Mouse (Mus musculus) CH12.LX (cell line): ENCODE measurements at regions not wholly inside any gene's neighbourhood (a gene's known extent, or its start where the extent isn't known, plus 50 kb on each side); places are given as distances from the start of the nearest gene placed in this dataset.
A peak's percentile ranks its signal among the peaks of the same experiment; 100 is the strongest.

Experiments used
- DNase-seq: peaks from one replicate; pipeline ENCODE4 v3.0.0-alpha.2; 2013; ENCODE audit errors: extremely low read depth
- H3K27ac ChIP-seq: 2 replicates; pipeline ENCODE4 v1.5.1; 2012; ENCODE audit warnings: low read depth, mild to moderate bottlenecking, control low read depth, moderate library complexity; ENCODE audit not compliant: insufficient read depth
- H3K27me3 ChIP-seq: replicated peaks from 2 replicates; pipeline ENCODE3; 2012; ENCODE audit warnings: inconsistent platforms
- H3K36me3 ChIP-seq, 2 experiments: replicated peaks in 1 of 2; 2 replicates each; pipeline versions ENCODE3 to v1.6.1; 2012; ENCODE audit warnings: inconsistent platforms in 1 of 2, low read length in 1 of 2, mild to moderate bottlenecking in 1 of 2, mixed read lengths in 1 of 2, moderate library complexity in 1 of 2; ENCODE audit not compliant: control insufficient read depth in 1 of 2, insufficient read depth in 1 of 2
- H3K4me1 ChIP-seq, 2 experiments: 2 replicates each; pipeline ENCODE4 v1.6.1; 2012; ENCODE audit warnings: inconsistent platforms in 1 of 2, moderate library complexity in 1 of 2; ENCODE audit not compliant: insufficient read depth in 2 of 2, control insufficient read depth in 1 of 2
- H3K4me2 ChIP-seq: 2 replicates; pipeline ENCODE4 v1.6.1; 2012; ENCODE audit warnings: low read depth, mild to moderate bottlenecking, control low read depth; ENCODE audit not compliant: poor library complexity, insufficient read depth, severe bottlenecking
- H3K4me3 ChIP-seq, 3 experiments: fragments of 150-350 bp in 1 of 3; sonication (generic) in 1 of 3; replicated peaks in 1 of 3; 2 replicates each; pipeline versions ENCODE3 to v1.5.1; 2011 to 2012; ENCODE audit warnings: low read depth in 2 of 3, low read length in 2 of 3, mild to moderate bottlenecking in 2 of 3, moderate library complexity in 2 of 3, control low read depth in 1 of 3, improper control_type of control experiment in 1 of 3, inconsistent platforms in 1 of 3, mixed read lengths in 1 of 3; ENCODE audit not compliant: poor library complexity in 1 of 3
- H3K79me2 ChIP-seq: replicated peaks from 2 replicates; pipeline ENCODE4 v1.6.1; 2012; ENCODE audit warnings: mild to moderate bottlenecking, moderate library complexity; ENCODE audit not compliant: control insufficient read depth, poor library complexity, insufficient read depth, severe bottlenecking; ENCODE audit errors: extremely low read depth
- H3K9ac ChIP-seq: 2 replicates; pipeline ENCODE4 v1.6.1; 2012; ENCODE audit warnings: low read depth, mild to moderate bottlenecking, control low read depth, moderate library complexity; ENCODE audit not compliant: insufficient read depth
- H3K9me3 ChIP-seq: replicated peaks from 2 replicates; pipeline ENCODE3; 2012; ENCODE audit warnings: low read length, inconsistent platforms, mixed read lengths
- BHLHE40 ChIP-seq: IDR thresholded peaks from 2 replicates; pipeline ENCODE4 v1.6.1; 2011; ENCODE audit warnings: mild to moderate bottlenecking, low read depth, low read length, improper control_type of control experiment
- CTCF ChIP-seq, 2 experiments: IDR thresholded peaks in 1 of 2; conservative IDR thresholded peaks in 1 of 2; 2 replicates each; pipeline ENCODE4 v1.5.1; 2011 to 2012; ENCODE audit warnings: low read depth in 2 of 2, low read length in 2 of 2, improper control_type of control experiment in 1 of 2, inconsistent platforms in 1 of 2, mild to moderate bottlenecking in 1 of 2, moderate library complexity in 1 of 2
- ELF1 ChIP-seq: IDR thresholded peaks from 2 replicates; pipeline ENCODE4 v1.6.1; 2014; ENCODE audit warnings: low read depth, mild to moderate bottlenecking, inconsistent platforms, low read length, improper control_type of control experiment
- EP300 ChIP-seq: IDR thresholded peaks from 2 replicates; pipeline ENCODE4 v1.6.1; 2011; ENCODE audit warnings: low read length, improper control_type of control experiment
- ETS1 ChIP-seq: conservative IDR thresholded peaks from 2 replicates; pipeline ENCODE4 v1.6.1; 2012; ENCODE audit warnings: low read depth, mild to moderate bottlenecking, inconsistent platforms, low read length, improper control_type of control experiment, moderate library complexity
- GABPA ChIP-seq: IDR thresholded peaks from 2 replicates; pipeline ENCODE4 v1.6.1; 2012; ENCODE audit warnings: low read depth, low read length, improper control_type of control experiment, inconsistent platforms; ENCODE audit not compliant: insufficient replicate concordance
- HCFC1 ChIP-seq: IDR thresholded peaks from 2 replicates; pipeline ENCODE4 v1.6.1; 2012; ENCODE audit warnings: low read depth, mild to moderate bottlenecking, inconsistent platforms, low read length, improper control_type of control experiment
- IRF4 ChIP-seq: IDR thresholded peaks from 2 replicates; pipeline ENCODE4 v1.6.1; 2014; ENCODE audit warnings: low read depth, mild to moderate bottlenecking, inconsistent platforms, low read length, improper control_type of control experiment
- JUND ChIP-seq: conservative IDR thresholded peaks from 2 replicates; pipeline ENCODE4 v1.6.1; 2011; ENCODE audit warnings: low read depth, low read length, improper control_type of control experiment
- KAT2A ChIP-seq: IDR thresholded peaks from 2 replicates; pipeline ENCODE4 v1.6.1; 2012; ENCODE audit warnings: low read length, improper control_type of control experiment, inconsistent platforms; ENCODE audit not compliant: insufficient replicate concordance
- MAFK ChIP-seq: IDR thresholded peaks from 2 replicates; pipeline ENCODE4 v1.6.1; 2011; ENCODE audit warnings: low read length, improper control_type of control experiment; ENCODE audit not compliant: insufficient replicate concordance
- MAZ ChIP-seq: IDR thresholded peaks from 2 replicates; pipeline ENCODE4 v1.6.1; 2012; ENCODE audit warnings: low read depth, mild to moderate bottlenecking, inconsistent platforms, low read length, improper control_type of control experiment, moderate library complexity
- MXI1 ChIP-seq: IDR thresholded peaks from 2 replicates; pipeline ENCODE4 v1.6.1; 2011; ENCODE audit warnings: mild to moderate bottlenecking, low read depth, low read length, improper control_type of control experiment
- NRF1 ChIP-seq: IDR thresholded peaks from 2 replicates; pipeline ENCODE4 v1.6.1; 2014; ENCODE audit warnings: low read depth, mild to moderate bottlenecking, inconsistent platforms, low read length, improper control_type of control experiment, moderate library complexity
- PAX5 ChIP-seq: IDR thresholded peaks from 2 replicates; pipeline ENCODE4 v1.6.1; 2012; ENCODE audit warnings: low read length, inconsistent platforms, mixed read lengths
- POLR2AphosphoS2 ChIP-seq: IDR thresholded peaks from 2 replicates; pipeline ENCODE4 v1.6.1; 2011; ENCODE audit warnings: low read depth, low read length, improper control_type of control experiment
- RAD21 ChIP-seq: IDR thresholded peaks from 2 replicates; pipeline ENCODE4 v1.6.1; 2011; ENCODE audit warnings: low read depth, mild to moderate bottlenecking, low read length, improper control_type of control experiment, moderate library complexity
- SIN3A ChIP-seq: IDR thresholded peaks from 2 replicates; pipeline ENCODE4 v1.6.1; 2012; ENCODE audit warnings: low read length, improper control_type of control experiment, inconsistent platforms
- SMC3 ChIP-seq: IDR thresholded peaks from 2 replicates; pipeline ENCODE4 v1.6.1; 2011; ENCODE audit warnings: low read depth, low read length, improper control_type of control experiment
- USF1 ChIP-seq: IDR thresholded peaks from 2 replicates; pipeline ENCODE4 v1.6.1; 2014; ENCODE audit warnings: low read depth, mild to moderate bottlenecking, inconsistent platforms, low read length, improper control_type of control experiment
- ZMIZ1 ChIP-seq: IDR thresholded peaks from 2 replicates; pipeline ENCODE4 v1.6.1; 2012; ENCODE audit warnings: low read depth, mild to moderate bottlenecking, inconsistent platforms, low read length, improper control_type of control experiment
- ZNF384 ChIP-seq: IDR thresholded peaks from 2 replicates; pipeline ENCODE4 v1.6.1; 2012; ENCODE audit warnings: low read depth, low read length, improper control_type of control experiment, inconsistent platforms
- dilution Hi-C: fragments of 300-500 bp; cut with MboI; formaldehyde crosslinking; loops from 2 replicates; pipeline ENCODE4 v1.14.3; 2020; ENCODE audit warnings: low sequenced_read_pairs; ENCODE audit not compliant: extremely low pct_unique_long_range_greater_than_20kb, extremely low pct_ligation_motif_present
- in situ Hi-C: fragments of 300-500 bp; cut with MboI; formaldehyde crosslinking; loops from 3 replicates; pipeline ENCODE4 v1.14.3; 2019; ENCODE audit warnings: low sequenced_read_pairs, low pct_ligation_motif_present, low pct_unique_long_range_greater_than_20kb, mixed read lengths

- TF ChIP-seq KAT2A (no peak), POLR2AphosphoS2 (no peak), NRF1 (no peak)
Observed at GRCm38 (mm10) chr16:12903161-12903560, 206.3 kb upstream of the Ercc4 start (continued).

- Histone ChIP-seq H3K9ac (no peak overlapping the region), H3K27ac (no peak overlapping the region), H3K9me3 (no peaks in the 10 kb centered on the region), H3K4me1 (no peaks in the 10 kb centered on the region), H3K27me3 (peaks cover 47% of the 10 kb centered on the region), H3K4me2 (no peak overlapping the region), H3K79me2 (no peaks in the 10 kb centered on the region), H3K4me3 (no peak overlapping the region), H3K36me3 (no peaks in the 10 kb centered on the region)
- peak in 1 of 2 experiments; percentile 59; a peak in 2 of 4 replicates for TF ChIP-seq CTCF (conservative IDR thresholded peaks at IDR 0.05 in 1 of 2, IDR thresholded peaks at IDR 0.05 in 1 of 2; ENCODE audit: low read depth in 2 of 2, low read length in 2 of 2)
- TF ChIP-seq JUND, result no peak
- no peak for TF ChIP-seq NRF1
- no peak for TF ChIP-seq ZNF384
- no peak for TF ChIP-seq GABPA
- peak; percentile 27 for TF ChIP-seq RAD21
- TF ChIP-seq EP300, result no peak
- no peak for TF ChIP-seq IRF4
- no peak for TF ChIP-seq POLR2AphosphoS2
- TF ChIP-seq MXI1, result no peak
- TF ChIP-seq MAZ, result no peak
- TF ChIP-seq USF1, result no peak
- TF ChIP-seq HCFC1, result no peak
- TF ChIP-seq ZMIZ1, result no peak
- TF ChIP-seq SIN3A, result no peak
- TF ChIP-seq MAFK, result no peak
- TF ChIP-seq ETS1, result no peak
- TF ChIP-seq PAX5, result no peak
- no peak for TF ChIP-seq BHLHE40
- TF ChIP-seq SMC3, result peak; percentile 43
- TF ChIP-seq ELF1, result no peak
- DNase-seq, result peak; percentile 29
- in situ Hi-C loops, result no loop called here
- dilution Hi-C loops, result no loop called here
Observed at GRCm38 (mm10) chr16:12904937-12905336, 204.5 kb upstream of the Ercc4 start.
